Mouse (Mus musculus): ENCODE results near the gene Crocc2. TPM values are rescaled to one million over a fixed set of nuclear protein-coding genes. Genes with fewer than 3 reads are reported as not detected.
A peak's percentile ranks its signal among the peaks of the same experiment; 100 is the strongest.

Gene Crocc2
- polyA plus RNA-seq, 1 experiment from 2014 or later: 0.23 TPM

- Histone ChIP-seq H3K9ac (replicated peaks; ENCODE audit: low read depth, low read length) (no peak overlapping the region; the same call in 1 of the 2 replicates), H3K36me3 (ENCODE audit: control insufficient read depth, insufficient read depth, low read length) (no peaks in the 10 kb centered on the region), H3K4me2 (replicated peaks; ENCODE audit: low read depth, low read length) (no peak overlapping the region), H3K27me3 (ENCODE audit: control insufficient read depth, insufficient read depth, low read length) (no peaks in the 10 kb centered on the region), H3K27ac (ENCODE audit: low read length) (no peak overlapping the region), H3K4me1 (ENCODE audit: control insufficient read depth, insufficient read depth, low read length) (peaks cover 17% of the 10 kb centered on the region; the same call in 1 of the 2 replicates), H3K9me3 (ENCODE audit: control insufficient read depth, low read depth, low read length) (no peaks in the 10 kb centered on the region), H3K4me3 (ENCODE audit: low read depth, low read length) (no peak overlapping the region)
- WGBS: 52% methylated on average over 4 of the region's 4 CpGs
- ATAC-seq (ENCODE audit: insufficient number of reproducible peaks, insufficient read depth, low FRiP score, low read depth): no peak
Observed at GRCm38 (mm10) chr1:93173665-93174064, 5.1 kb downstream of the Crocc2 start.

GRCm38 (mm10) chr1:93174399-93174798 is 5.9 kb downstream of the Crocc2 start:
- no peak overlapping the region for H3K4me2 ChIP-seq (replicated peaks; ENCODE audit: low read depth, low read length)
- peak; percentile 65; the same call in 1 of the 2 replicates for ATAC-seq (ENCODE audit: insufficient number of reproducible peaks, insufficient read depth, low FRiP score, low read depth)
- no peak overlapping the region for H3K9ac ChIP-seq (replicated peaks; ENCODE audit: low read depth, low read length)
- H3K36me3 ChIP-seq (ENCODE audit: control insufficient read depth, insufficient read depth, low read length): no peaks in the 10 kb centered on the region
- H3K4me3 ChIP-seq (ENCODE audit: low read depth, low read length): no peak overlapping the region
- no peaks in the 10 kb centered on the region for H3K27me3 ChIP-seq (ENCODE audit: control insufficient read depth, insufficient read depth, low read length)
- no peak overlapping the region for H3K27ac ChIP-seq (ENCODE audit: low read length)
- H3K4me1 ChIP-seq (ENCODE audit: control insufficient read depth, insufficient read depth, low read length): peaks cover 17% of the 10 kb centered on the region; the same call in 1 of the 2 replicates
- WGBS: 0% methylated on average over 4 of the region's 4 CpGs
- H3K9me3 ChIP-seq (ENCODE audit: control insufficient read depth, low read depth, low read length): no peaks in the 10 kb centered on the region

- H3K4me3 ChIP-seq (ENCODE audit: low read depth, low read length): peak overlapping the region; percentile 25; the same call in 1 of the 2 replicates
- H3K27ac ChIP-seq (ENCODE audit: low read length): peak overlapping the region; percentile 91; the same call in 1 of the 2 replicates
- no peak overlapping the region for H3K9ac ChIP-seq (replicated peaks; ENCODE audit: low read depth, low read length)
- peaks cover 17% of the 10 kb centered on the region; the same call in 1 of the 2 replicates for H3K4me1 ChIP-seq (ENCODE audit: control insufficient read depth, insufficient read depth, low read length)
- H3K9me3 ChIP-seq (ENCODE audit: control insufficient read depth, low read depth, low read length): no peaks in the 10 kb centered on the region
- ATAC-seq (ENCODE audit: insufficient number of reproducible peaks, insufficient read depth, low FRiP score, low read depth): no peak
- no peaks in the 10 kb centered on the region for H3K27me3 ChIP-seq (ENCODE audit: control insufficient read depth, insufficient read depth, low read length)
- WGBS: 10% methylated on average over 6 of the region's 6 CpGs
- peak overlapping the region; percentile 46 for H3K4me2 ChIP-seq (replicated peaks; ENCODE audit: low read depth, low read length)
- no peaks in the 10 kb centered on the region for H3K36me3 ChIP-seq (ENCODE audit: control insufficient read depth, insufficient read depth, low read length)
Observed at GRCm38 (mm10) chr1:93175849-93176248, 7.3 kb downstream of the Crocc2 start.

- Histone ChIP-seq H3K4me2 (replicated peaks; ENCODE audit: low read depth, low read length) (peak overlapping the region; percentile 46), H3K27me3 (ENCODE audit: control insufficient read depth, insufficient read depth, low read length) (no peaks in the 10 kb centered on the region), H3K4me3 (ENCODE audit: low read depth, low read length) (peak overlapping the region; percentile 25), H3K36me3 (ENCODE audit: control insufficient read depth, insufficient read depth, low read length) (no peaks in the 10 kb centered on the region), H3K4me1 (ENCODE audit: control insufficient read depth, insufficient read depth, low read length) (peaks cover 17% of the 10 kb centered on the region; the same call in 1 of the 2 replicates), H3K9ac (replicated peaks; ENCODE audit: low read depth, low read length) (no peak overlapping the region; the same call in 1 of the 2 replicates), H3K27ac (ENCODE audit: low read length) (peak overlapping the region; percentile 91), H3K9me3 (ENCODE audit: control insufficient read depth, low read depth, low read length) (no peaks in the 10 kb centered on the region)
- peak; percentile 71 for ATAC-seq (ENCODE audit: insufficient number of reproducible peaks, insufficient read depth, low FRiP score, low read depth)
- 2% methylated on average over 41 of the region's 44 CpGs for WGBS
Observed at GRCm38 (mm10) chr1:93176525-93177332, 8.2 kb downstream of the Crocc2 start.

GRCm38 (mm10) chr1:93182281-93182680 is 13.8 kb downstream of the Crocc2 start:
- no peaks in the 10 kb centered on the region for H3K27me3 ChIP-seq (ENCODE audit: control insufficient read depth, insufficient read depth, low read length)
- H3K4me1 ChIP-seq (ENCODE audit: control insufficient read depth, insufficient read depth, low read length): peaks cover 3% of the 10 kb centered on the region; the same call in 1 of the 2 replicates
- no peak overlapping the region for H3K9ac ChIP-seq (replicated peaks; ENCODE audit: low read depth, low read length)
- H3K36me3 ChIP-seq (ENCODE audit: control insufficient read depth, insufficient read depth, low read length): no peaks in the 10 kb centered on the region
- WGBS: 87% methylated on average over 7 of the region's 7 CpGs
- no peak overlapping the region for H3K27ac ChIP-seq (ENCODE audit: low read length)
- H3K9me3 ChIP-seq (ENCODE audit: control insufficient read depth, low read depth, low read length): no peaks in the 10 kb centered on the region
- ATAC-seq (ENCODE audit: insufficient number of reproducible peaks, insufficient read depth, low FRiP score, low read depth): no peak
- H3K4me3 ChIP-seq (ENCODE audit: low read depth, low read length): no peak overlapping the region
- no peak overlapping the region for H3K4me2 ChIP-seq (replicated peaks; ENCODE audit: low read depth, low read length)

GRCm38 (mm10) chr1:93184071-93184828 is 15.7 kb downstream of the Crocc2 start:
- Histone ChIP-seq H3K9me3 (ENCODE audit: control insufficient read depth, low read depth, low read length) (no peaks in the 10 kb centered on the region), H3K4me2 (replicated peaks; ENCODE audit: low read depth, low read length) (no peak overlapping the region), H3K9ac (replicated peaks; ENCODE audit: low read depth, low read length) (no peak overlapping the region), H3K27me3 (ENCODE audit: control insufficient read depth, insufficient read depth, low read length) (no peaks in the 10 kb centered on the region), H3K27ac (ENCODE audit: low read length) (no peak overlapping the region), H3K4me3 (ENCODE audit: low read depth, low read length) (no peak overlapping the region), H3K4me1 (ENCODE audit: control insufficient read depth, insufficient read depth, low read length) (no peaks in the 10 kb centered on the region), H3K36me3 (ENCODE audit: control insufficient read depth, insufficient read depth, low read length) (no peaks in the 10 kb centered on the region)
- 75% methylated on average over 14 of the region's 14 CpGs for WGBS
- ATAC-seq (ENCODE audit: insufficient number of reproducible peaks, insufficient read depth, low FRiP score, low read depth): no peak

GRCm38 (mm10) chr1:93190726-93191305 is 22.3 kb downstream of the Crocc2 start:
- H3K9ac ChIP-seq (replicated peaks; ENCODE audit: low read depth, low read length): no peak overlapping the region
- 12% methylated on average over 11 of the region's 17 CpGs for WGBS
- H3K36me3 ChIP-seq (ENCODE audit: control insufficient read depth, insufficient read depth, low read length): no peaks in the 10 kb centered on the region
- no peaks in the 10 kb centered on the region for H3K27me3 ChIP-seq (ENCODE audit: control insufficient read depth, insufficient read depth, low read length)
- no peaks in the 10 kb centered on the region for H3K9me3 ChIP-seq (ENCODE audit: control insufficient read depth, low read depth, low read length)
- no peak; the same call in 1 of the 2 replicates for ATAC-seq (ENCODE audit: insufficient number of reproducible peaks, insufficient read depth, low FRiP score, low read depth)
- no peak overlapping the region for H3K4me3 ChIP-seq (ENCODE audit: low read depth, low read length)
- H3K4me1 ChIP-seq (ENCODE audit: control insufficient read depth, insufficient read depth, low read length): 0 out of 2 replicates have a peak, but pooled peaks cover 3% of the 10 kb centered on the region
- H3K27ac ChIP-seq (ENCODE audit: low read length): no peak overlapping the region
- H3K4me2 ChIP-seq (replicated peaks; ENCODE audit: low read depth, low read length): peak overlapping the region; percentile 14; the same call in 1 of the 2 replicates

GRCm38 (mm10) chr1:93194961-93195360 is 26.4 kb downstream of the Crocc2 start:
- Histone ChIP-seq H3K9ac (replicated peaks; ENCODE audit: low read depth, low read length) (no peak overlapping the region), H3K27me3 (ENCODE audit: control insufficient read depth, insufficient read depth, low read length) (no peaks in the 10 kb centered on the region), H3K27ac (ENCODE audit: low read length) (no peak overlapping the region), H3K4me3 (ENCODE audit: low read depth, low read length) (no peak overlapping the region), H3K4me2 (replicated peaks; ENCODE audit: low read depth, low read length) (no peak overlapping the region), H3K4me1 (ENCODE audit: control insufficient read depth, insufficient read depth, low read length) (0 out of 2 replicates have a peak, but pooled peaks cover 3% of the 10 kb centered on the region), H3K36me3 (ENCODE audit: control insufficient read depth, insufficient read depth, low read length) (no peaks in the 10 kb centered on the region), H3K9me3 (ENCODE audit: control insufficient read depth, low read depth, low read length) (no peaks in the 10 kb centered on the region)
- WGBS: 93% methylated on average over 3 of the region's 3 CpGs
- ATAC-seq (ENCODE audit: insufficient number of reproducible peaks, insufficient read depth, low FRiP score, low read depth): no peak
